Mouse (Mus musculus): ENCODE results near the gene Selenoi. TPM values are rescaled to one million over a fixed set of nuclear protein-coding genes. Genes with fewer than 3 reads are reported as not detected.

The Selenoi gene
- total RNA-seq, 1 experiment from 2014 or later: 22.7 TPM

Other genes with a start within 250 kb of the Selenoi start
- not detected in 2 replicates for gene Il6, start 219.5 kb upstream of the Selenoi start, total RNA-seq (2021)
- gene Tyms, start 159.0 kb upstream of the Selenoi start, total RNA-seq (2021): 26.6 and 33.0 TPM in 2 replicates
- gene Garem2, start 127.4 kb upstream of the Selenoi start, total RNA-seq (2021): 0.09 TPM in 1 of 2 replicates, not detected in the other
- gene 3110082J24Rik, start 126.5 kb upstream of the Selenoi start, total RNA-seq (2021): not detected in 2 replicates
- gene Hadha, start 77.4 kb upstream of the Selenoi start, total RNA-seq (2021): 473 and 483 TPM in 2 replicates
- 681 and 777 TPM in 2 replicates for gene Hadhb, start 77.3 kb upstream of the Selenoi start, total RNA-seq (2021)
- not detected in 2 replicates for gene Adgrf3, start 26.9 kb upstream of the Selenoi start, total RNA-seq (2021)
- gene Drc1, start 48.8 kb downstream of the Selenoi start, total RNA-seq (2021): 0.82 TPM in 1 of 2 replicates, not detected in the other
- gene Otof, start 229.4 kb downstream of the Selenoi start, total RNA-seq (2021): 0.09 TPM in 1 of 2 replicates, not detected in the other
- not detected in 2 replicates for gene 1700001C02Rik, start 233.5 kb downstream of the Selenoi start, total RNA-seq (2021)

All from adrenal gland, postnatal 25 days (tissue).